In the genomic region with DNA sequence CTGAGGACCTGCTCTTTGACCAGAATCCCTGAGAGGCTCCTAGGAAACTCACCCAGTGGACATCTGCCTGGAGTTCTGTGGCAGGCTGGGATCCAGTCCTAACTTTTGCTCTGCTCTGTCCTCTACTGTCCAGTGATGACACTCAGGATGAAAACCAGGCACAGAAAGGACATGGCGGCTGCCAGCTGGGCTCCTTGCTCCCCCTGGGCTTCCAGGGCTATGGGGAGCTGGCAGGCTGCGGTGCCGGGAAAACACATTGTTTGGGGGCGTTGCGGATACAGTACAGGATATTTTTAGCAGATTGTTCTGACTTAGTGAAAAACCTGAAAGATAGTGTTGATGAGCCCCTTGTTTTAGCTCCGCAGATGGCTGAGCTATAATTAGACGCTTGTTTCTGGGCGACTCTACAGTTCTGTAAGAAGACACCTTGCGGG, we compare ENCODE assay signal across 9 mouse cellular contexts.
DNase-seq lines count a peak whose midpoint lies in the region; ATAC-seq and TF ChIP-seq lines count a peak whose summit lies in the region.
"Had no signal": no experiment of that assay in that cellular context is flagged by ENCODE, and none has a peak within 500 bp of the region (broad histone marks: within the 10 kb centered on the region; RNA-seq: fewer than 3 reads in every experiment).

No protein-coding gene starts in this region.

- TF ChIP-seq CTCF in gastrocnemius, adult 2 months (IDR thresholded peaks at IDR 0.05) = no peak
- TF ChIP-seq CTCF in cortical plate, adult 2 months (IDR thresholded peaks at IDR 0.05; ENCODE audit: extremely low read depth, insufficient read depth, low read length) = no peak

- no peak for TF ChIP-seq POLR2A in cortical plate, adult 2 months (IDR thresholded peaks at IDR 0.05; ENCODE audit: extremely low read depth, insufficient read depth, low read length)

- DNase-seq in gastrocnemius, adult 2 months = peak; percentile 60
- no peak for DNase-seq in gastrocnemius, adult 8-10 months (ENCODE audit: low spot score in 2 of 2)
- DNase-seq in layer of hippocampus, adult 18-20 months (ENCODE audit: low spot score in 2 of 2) = peak; percentile 85 to 93
- peak; percentile 72 for DNase-seq in right cerebral cortex, postnatal 14 days
- DNase-seq in lung, postnatal 36 days = no peak
- DNase-seq in retina, postnatal 1 day = no peak

- intact Hi-C loops in gastrocnemius, adult 2 months (cut with DNase I) = no loop called here

- ATAC-seq in megakaryocyte-erythroid progenitor cell, adult 5-6 weeks (replicated peaks; ENCODE audit: low FRiP score, low TSS enrichment, poor library complexity, severe bottlenecking) = no peak

- H3K27ac ChIP-seq in gastrocnemius, adult 2 months = peak overlapping the region; percentile 85
- H3K27ac ChIP-seq in cortical plate, adult 2 months (ENCODE audit: insufficient read depth, low read length) = 0 out of 2 replicates have a peak overlapping the region, but pooled peaks have one; percentile 55
- H3K27ac ChIP-seq: limb, embryonic 12.5 days had no signal

- peak overlapping the region; percentile 35 for H3K4me3 ChIP-seq in gastrocnemius, adult 2 months
- H3K4me3 ChIP-seq in cortical plate, adult 2 months (ENCODE audit: insufficient read depth, low read length) = no peak overlapping the region
- H3K4me3 ChIP-seq: limb, embryonic 12.5 days had no signal

- H3K4me1 ChIP-seq in cortical plate, adult 2 months (ENCODE audit: control insufficient read depth, insufficient read depth, low read length) = peaks cover 14% of the 10 kb centered on the region
- H3K4me1 ChIP-seq: limb, embryonic 12.5 days had no signal

Comparison
In these comparisons a context has a peak if more than half of its experiments do, and no peak if none do; other contexts are left out.
1. DNase-seq: peak in gastrocnemius, adult 2 months (single experiment), layer of hippocampus, adult 18-20 months (2 of 2) and right cerebral cortex, postnatal 14 days (single experiment); none in gastrocnemius, adult 8-10 months (0 of 2), lung, postnatal 36 days (single experiment) and retina, postnatal 1 day (single experiment).